Mouse (Mus musculus) lung, postnatal 0 days (tissue): ENCODE measurements around the gene Gm20441. TPM values are rescaled to one million over a fixed set of nuclear protein-coding genes. Genes with fewer than 3 reads are reported as not detected.
A peak's percentile ranks its signal among the peaks of the same experiment; 100 is the strongest.

Source experiments
- ATAC-seq: fragments of 200-750 bp; cut with Nextera tagmentation; 2 replicates; pipeline ENCODE4 v1.8.0; 2017; ENCODE audit warnings: moderate library complexity
- DNase-seq: peaks from one replicate; pipeline ENCODE4 v3.0.0-alpha.2; 2016; ENCODE audit warnings: low spot score
- H3K27ac ChIP-seq: fragments of 300-500 bp; sonication (generic); 2 replicates; pipeline ENCODE4 v1.5.1; 2014; ENCODE audit warnings: antibody characterized with exemption, mild to moderate bottlenecking, low read length, mixed read lengths
- H3K27me3 ChIP-seq: fragments of 300-500 bp; sonication (generic); replicated peaks from 2 replicates; pipeline ENCODE4 v1.6.1; 2014; ENCODE audit warnings: low read length, mixed read lengths; ENCODE audit not compliant: insufficient read depth
- H3K36me3 ChIP-seq: fragments of 300-500 bp; sonication (generic); 2 replicates; pipeline ENCODE4 v1.6.1; 2014; ENCODE audit warnings: low read length, mixed read lengths; ENCODE audit not compliant: insufficient read depth
- H3K4me1 ChIP-seq: fragments of 300-500 bp; sonication (generic); 2 replicates; pipeline ENCODE4 v1.6.1; 2014; ENCODE audit warnings: antibody characterized with exemption, low read depth, low read length, mixed read lengths; ENCODE audit not compliant: insufficient read depth
- H3K4me2 ChIP-seq: fragments of 300-500 bp; sonication (generic); replicated peaks from 2 replicates; pipeline ENCODE4 v1.6.1; 2014; ENCODE audit warnings: low read depth, mild to moderate bottlenecking, low read length, moderate library complexity, mixed read lengths
- H3K4me3 ChIP-seq: fragments of 300-500 bp; sonication (generic); 2 replicates; pipeline ENCODE4 v1.5.1; 2014; ENCODE audit warnings: low read depth, low read length
- H3K9ac ChIP-seq: fragments of 300-500 bp; sonication (generic); replicated peaks from 2 replicates; pipeline ENCODE4 v1.6.1; 2014; ENCODE audit warnings: low read depth, mild to moderate bottlenecking
- H3K9me3 ChIP-seq: fragments of 300-500 bp; sonication (generic); 2 replicates; pipeline ENCODE4 v1.6.1; 2016; ENCODE audit warnings: low read length, mixed read lengths
- CTCF ChIP-seq: IDR thresholded peaks from 2 replicates; pipeline ENCODE4 v1.5.1; 2016; ENCODE audit warnings: antibody characterized with exemption, mild to moderate bottlenecking
- EP300 ChIP-seq: IDR thresholded peaks from 2 replicates; pipeline ENCODE4 v1.6.1; 2016; ENCODE audit warnings: antibody characterized with exemption, mild to moderate bottlenecking, control low read depth
- WGBS: fragments of 180-500 bp; shearing (Covaris S2); extraction: QIAGEN DNeasy Blood & Tissue Kit; methylation state at CpG from one replicate; pipeline ENCODE4 v1.1.7; 2014; 5-methylcytosine and 5-hydroxymethylcytosine counted together
- polyA plus RNA-seq: library from polyadenylated mRNA; unstranded; fragments of >200 nt; fragmentation: Nextera tagmentation; extraction: Ambion mirVana; gene quantifications from 2 replicates; pipeline ENCODE4 v1.2.1, GENCODE M21; 2015

The Gm20441 gene
- polyA plus RNA-seq, 1 experiment from 2014 or later: not detected

GRCm38 (mm10) chr10:75797619-75798175 lies 16.9 kb upstream of the Gm20441 start:
- WGBS: under 1% methylated on average over 12 of the region's 12 CpGs
- ATAC-seq (peak; percentile 69), DNase-seq (peak; percentile 66)
- H3K9me3 ChIP-seq: no peaks in the 10 kb centered on the region
- H3K9ac ChIP-seq: peak overlapping the region; percentile 37
- peak overlapping the region; percentile 53 for H3K4me3 ChIP-seq
- TF ChIP-seq EP300: no peak
- TF ChIP-seq CTCF: no peak
- no peaks in the 10 kb centered on the region for H3K27me3 ChIP-seq
- H3K36me3 ChIP-seq: no peaks in the 10 kb centered on the region
- peaks cover 10% of the 10 kb centered on the region; the same call in 1 of the 2 replicates for H3K4me1 ChIP-seq
- peak overlapping the region; percentile 67 for H3K4me2 ChIP-seq
- H3K27ac ChIP-seq: peak overlapping the region; percentile 28; the same call in 1 of the 2 replicates

DNA sequence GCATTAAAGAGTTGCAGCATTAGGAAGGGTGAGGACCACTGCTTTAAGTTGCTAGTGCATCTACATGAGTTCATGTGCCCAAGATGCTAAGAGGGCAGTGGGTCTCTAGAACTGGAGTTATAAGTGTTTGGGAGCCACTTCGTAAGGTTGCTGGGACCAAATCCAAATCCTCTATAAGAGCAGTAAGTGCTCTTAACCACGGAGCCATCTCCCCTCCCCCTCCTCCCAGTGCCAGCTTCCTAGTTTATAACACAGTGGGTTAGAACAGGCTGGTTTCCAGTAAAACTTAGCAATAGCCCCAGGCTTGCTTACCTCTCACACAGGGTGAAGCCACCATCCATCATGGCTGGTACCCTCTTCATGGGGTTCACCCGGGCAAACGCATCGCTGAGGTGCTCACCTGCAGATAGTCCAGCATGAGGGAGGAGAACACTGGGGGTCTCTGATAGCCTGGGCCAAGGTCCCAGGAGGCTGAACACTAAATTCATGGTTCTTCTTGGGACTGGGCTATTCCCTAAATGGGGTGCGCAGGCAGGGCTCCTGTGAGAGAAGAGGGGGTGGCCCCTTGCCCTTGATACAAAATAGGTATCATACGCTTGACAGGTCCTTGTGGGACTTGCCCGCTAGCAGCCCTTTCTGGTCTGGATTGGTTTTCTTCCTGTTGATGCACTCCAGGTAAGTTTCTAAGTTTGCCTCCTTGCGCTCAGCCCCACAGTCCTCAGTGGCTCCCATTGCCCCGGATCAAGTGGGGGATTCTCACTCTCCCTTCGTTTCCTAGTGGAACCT lies 16.2 kb upstream of the Gm20441 start:
- H3K4me2 ChIP-seq: peak overlapping the region; percentile 67
- WGBS: 32% methylated on average over 11 of the region's 11 CpGs
- 0 out of 2 replicates have a peak overlapping the region, but pooled peaks have one; percentile 28 for H3K27ac ChIP-seq
- peak overlapping the region; percentile 53 for H3K4me3 ChIP-seq
- no peaks in the 10 kb centered on the region for H3K36me3 ChIP-seq
- H3K9ac ChIP-seq: peak overlapping the region; percentile 37; the same call in 1 of the 2 replicates
- peak; percentile 72 for DNase-seq
- H3K4me1 ChIP-seq: peaks cover 10% of the 10 kb centered on the region; the same call in 1 of the 2 replicates
- TF ChIP-seq CTCF (no peak), EP300 (no peak)
- peak; percentile 57 for ATAC-seq
- no peaks in the 10 kb centered on the region for H3K9me3 ChIP-seq
- no peaks in the 10 kb centered on the region for H3K27me3 ChIP-seq

GRCm38 (mm10) chr10:75794880-75795279 lies 14.1 kb upstream of the Gm20441 start:
- Histone ChIP-seq H3K27me3 (no peaks in the 10 kb centered on the region), H3K9ac (no peak overlapping the region), H3K36me3 (no peaks in the 10 kb centered on the region), H3K4me1 (peaks cover 10% of the 10 kb centered on the region; the same call in 1 of the 2 replicates), H3K4me2 (no peak overlapping the region), H3K4me3 (no peak overlapping the region), H3K27ac (no peak overlapping the region), H3K9me3 (no peaks in the 10 kb centered on the region)
- no peak for TF ChIP-seq CTCF
- TF ChIP-seq EP300: no peak
- WGBS: 28% methylated on average over 3 of the region's 3 CpGs
- peak; percentile 50 for ATAC-seq
- peak; percentile 84 for DNase-seq

DNA sequence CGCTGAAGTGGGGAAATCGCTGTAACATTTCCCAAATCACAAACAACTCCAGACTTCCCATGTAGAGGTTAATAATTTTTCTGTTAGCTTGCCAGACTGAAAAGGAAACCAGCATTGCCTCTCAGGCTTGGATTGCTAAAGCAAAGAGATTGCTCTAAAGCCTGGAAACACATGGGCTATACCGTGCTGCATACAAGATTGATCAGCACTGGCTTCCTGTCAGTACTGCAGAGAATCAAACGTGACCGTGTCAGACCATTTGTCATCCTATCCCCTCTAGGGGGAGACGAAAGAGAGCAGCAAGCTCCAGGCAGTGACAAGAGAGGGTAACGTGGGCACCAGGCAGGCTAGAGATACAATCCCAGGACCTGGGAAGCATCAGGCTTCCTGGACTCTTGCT lies 10.0 kb upstream of the Gm20441 start:
- no peak; the same call in 1 of the 2 replicates for ATAC-seq
- peak; percentile 59 for DNase-seq
- no peak overlapping the region for H3K4me3 ChIP-seq
- no peak overlapping the region for H3K9ac ChIP-seq
- TF ChIP-seq EP300: no peak
- TF ChIP-seq CTCF: peak; percentile 45
- no peaks in the 10 kb centered on the region for H3K36me3 ChIP-seq
- no peaks in the 10 kb centered on the region for H3K27me3 ChIP-seq
- H3K4me1 ChIP-seq: peaks cover 10% of the 10 kb centered on the region; the same call in 1 of the 2 replicates
- H3K27ac ChIP-seq: no peak overlapping the region
- H3K4me2 ChIP-seq: no peak overlapping the region
- WGBS: 7% methylated on average over 7 of the region's 7 CpGs
- H3K9me3 ChIP-seq: no peaks in the 10 kb centered on the region

DNA sequence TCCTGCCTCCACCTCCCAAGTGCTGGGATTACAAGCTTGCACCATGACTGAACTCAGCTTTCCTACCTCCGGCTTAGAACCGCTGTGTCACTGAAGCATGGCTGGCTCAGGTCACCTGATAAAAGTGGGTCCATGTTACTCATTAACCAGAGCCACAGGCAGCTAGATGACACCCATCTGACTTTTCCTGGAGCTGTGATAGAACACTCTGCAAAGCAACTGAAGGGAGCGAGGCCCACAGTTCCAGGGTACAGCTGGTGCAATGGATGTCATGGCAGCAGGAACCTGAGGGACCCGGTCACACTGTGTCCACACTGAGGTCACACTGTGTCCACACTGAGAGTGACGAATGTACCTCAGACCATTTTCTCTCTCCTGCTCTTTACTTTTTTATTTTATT lies 9.1 kb upstream of the Gm20441 start:
- no peak overlapping the region for H3K27ac ChIP-seq
- DNase-seq (peak; percentile 26), ATAC-seq (peak; percentile 55)
- H3K36me3 ChIP-seq: no peaks in the 10 kb centered on the region
- TF ChIP-seq CTCF (no peak), EP300 (no peak)
- H3K4me2 ChIP-seq: no peak overlapping the region
- no peak overlapping the region for H3K9ac ChIP-seq
- WGBS: 54% methylated on average over 5 of the region's 5 CpGs
- H3K4me3 ChIP-seq: no peak overlapping the region
- no peaks in the 10 kb centered on the region for H3K9me3 ChIP-seq
- no peaks in the 10 kb centered on the region for H3K27me3 ChIP-seq
- peaks cover 4% of the 10 kb centered on the region; the same call in 1 of the 2 replicates for H3K4me1 ChIP-seq

DNA sequence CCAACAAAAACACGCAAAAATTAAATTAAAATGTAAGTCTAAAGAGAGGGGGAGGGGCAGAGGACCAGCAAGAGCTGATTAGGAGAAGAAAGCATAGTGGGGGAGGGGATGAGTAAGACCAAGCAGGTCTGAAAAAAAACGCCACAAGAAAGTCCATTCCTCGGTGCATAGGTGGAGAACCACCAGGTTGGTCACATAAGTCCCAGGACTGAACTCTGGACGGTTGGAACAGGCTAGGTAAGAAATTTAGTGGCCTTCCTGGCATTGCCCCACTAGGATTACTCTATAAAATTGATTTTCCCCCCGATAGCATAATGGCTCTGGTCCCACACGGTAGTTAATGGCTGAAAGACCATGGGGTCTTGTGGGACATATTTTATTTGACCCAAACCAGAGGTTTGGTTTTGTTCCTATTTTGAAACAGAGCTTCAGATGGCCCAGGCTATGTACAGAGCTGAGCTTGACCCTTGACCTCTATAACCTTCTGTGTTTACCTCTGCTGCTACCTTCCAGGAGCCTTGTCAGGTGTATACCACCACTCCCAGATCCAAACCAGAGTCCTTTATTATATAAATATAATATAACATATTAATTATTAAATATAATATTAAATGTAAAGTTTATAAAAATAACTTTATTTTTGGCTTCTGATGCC lies 8.5 kb upstream of the Gm20441 start:
- ATAC-seq: no peak
- no peak overlapping the region for H3K9ac ChIP-seq
- TF ChIP-seq EP300 (no peak), CTCF (no peak)
- 81% methylated on average over 6 of the region's 6 CpGs for WGBS
- DNase-seq: no peak
- H3K27ac ChIP-seq: no peak overlapping the region
- no peaks in the 10 kb centered on the region for H3K27me3 ChIP-seq
- H3K36me3 ChIP-seq: no peaks in the 10 kb centered on the region
- no peaks in the 10 kb centered on the region for H3K4me1 ChIP-seq
- no peak overlapping the region for H3K4me2 ChIP-seq
- H3K4me3 ChIP-seq: no peak overlapping the region
- H3K9me3 ChIP-seq: no peaks in the 10 kb centered on the region
